Mouse (Mus musculus): ENCODE measurements around the gene Elmo1.

Gene Elmo1

GRCm38 (mm10) chr13:20090133-20090710, at the start of gene Elmo1:
Gene Elmo1 (plus strand): TSS chr13:20090596.
- DNase-seq (ENCODE audit: extremely low spot score, low spot score): no peak

GRCm38 (mm10) chr13:20041169-20041830, 49.1 kb upstream of the Elmo1 start:
- DNase-seq (ENCODE audit: extremely low spot score, low spot score): peak; percentile 16

GRCm38 (mm10) chr13:20042856-20043255, 47.5 kb upstream of the Elmo1 start:
- DNase-seq (ENCODE audit: extremely low spot score, low spot score): no peak

- DNase-seq (ENCODE audit: extremely low spot score, low spot score): no peak
Observed at GRCm38 (mm10) chr13:20045350-20045749, 45.0 kb upstream of the Elmo1 start.

- no peak for DNase-seq (ENCODE audit: extremely low spot score, low spot score)
Observed at GRCm38 (mm10) chr13:20045836-20046235, 44.6 kb upstream of the Elmo1 start.

GRCm38 (mm10) chr13:20046406-20046805, 44.0 kb upstream of the Elmo1 start:
- no peak for DNase-seq (ENCODE audit: extremely low spot score, low spot score)

GRCm38 (mm10) chr13:20047926-20048836, 42.2 kb upstream of the Elmo1 start:
- DNase-seq (ENCODE audit: extremely low spot score, low spot score): no peak

- no peak for DNase-seq (ENCODE audit: extremely low spot score, low spot score)
Observed at GRCm38 (mm10) chr13:20048837-20049160, 41.6 kb upstream of the Elmo1 start.

- no peak for DNase-seq (ENCODE audit: extremely low spot score, low spot score)
Observed at GRCm38 (mm10) chr13:20049654-20050053, 40.7 kb upstream of the Elmo1 start.

- no peak for DNase-seq (ENCODE audit: extremely low spot score, low spot score)
Observed at GRCm38 (mm10) chr13:20050149-20050548, 40.2 kb upstream of the Elmo1 start.

- no peak for DNase-seq (ENCODE audit: extremely low spot score, low spot score)
Observed at GRCm38 (mm10) chr13:20057926-20058325, 32.5 kb upstream of the Elmo1 start.

- no peak for DNase-seq (ENCODE audit: extremely low spot score, low spot score)
Observed at GRCm38 (mm10) chr13:20061031-20061430, 29.4 kb upstream of the Elmo1 start.

GRCm38 (mm10) chr13:20063331-20063730, 27.1 kb upstream of the Elmo1 start:
- no peak for DNase-seq (ENCODE audit: extremely low spot score, low spot score)

- DNase-seq (ENCODE audit: extremely low spot score, low spot score): no peak
Observed at GRCm38 (mm10) chr13:20072043-20072442, 18.4 kb upstream of the Elmo1 start.

GRCm38 (mm10) chr13:20072994-20073393, 17.4 kb upstream of the Elmo1 start:
- no peak for DNase-seq (ENCODE audit: extremely low spot score, low spot score)

GRCm38 (mm10) chr13:20076521-20076920, 13.9 kb upstream of the Elmo1 start:
- no peak for DNase-seq (ENCODE audit: extremely low spot score, low spot score)

- no peak for DNase-seq (ENCODE audit: extremely low spot score, low spot score)
Observed at GRCm38 (mm10) chr13:20077237-20077636, 13.2 kb upstream of the Elmo1 start.

GRCm38 (mm10) chr13:20090711-20091603, 561 bp downstream of the Elmo1 start:
- DNase-seq (ENCODE audit: extremely low spot score, low spot score): peak; percentile 82

GRCm38 (mm10) chr13:20091604-20091926, 1.2 kb downstream of the Elmo1 start:
- DNase-seq (ENCODE audit: extremely low spot score, low spot score): no peak

- DNase-seq (ENCODE audit: extremely low spot score, low spot score): no peak
Observed at GRCm38 (mm10) chr13:20092301-20092700, 1.9 kb downstream of the Elmo1 start.

GRCm38 (mm10) chr13:20093307-20094045, 3.1 kb downstream of the Elmo1 start:
- no peak for DNase-seq (ENCODE audit: extremely low spot score, low spot score)

All from neural tube, embryonic 10.5 days (tissue).